Mouse (Mus musculus) lung, embryonic 15.5 days (tissue): ENCODE data around the gene U2af1. TPM values are rescaled to one million over a fixed set of nuclear protein-coding genes. Genes with fewer than 3 reads are reported as not detected.
A peak's percentile ranks its signal among the peaks of the same experiment; 100 is the strongest.

Source experiments
- ATAC-seq: fragments of 200-750 bp; cut with Nextera tagmentation; 2 replicates; pipeline ENCODE4 v1.8.0; 2017; ENCODE audit warnings: moderate number of reproducible peaks, borderline replicate concordance; ENCODE audit not compliant: low FRiP score, low TSS enrichment; ENCODE audit errors: extremely low read depth
- H3K27ac ChIP-seq: fragments of 300-500 bp; sonication (generic); 2 replicates; pipeline ENCODE4 v1.5.1; 2015; ENCODE audit warnings: moderate library complexity, mild to moderate bottlenecking, inconsistent platforms
- H3K27me3 ChIP-seq: fragments of 300-500 bp; sonication (generic); 2 replicates; pipeline ENCODE4 v1.6.1; 2015; ENCODE audit warnings: inconsistent platforms
- H3K36me3 ChIP-seq: fragments of 300-500 bp; sonication (generic); 2 replicates; pipeline ENCODE4 v1.6.1; 2015; ENCODE audit warnings: inconsistent platforms
- H3K4me1 ChIP-seq: fragments of 300-500 bp; sonication (generic); 2 replicates; pipeline ENCODE4 v1.6.1; 2015; ENCODE audit warnings: inconsistent platforms
- H3K4me2 ChIP-seq: fragments of 300-500 bp; sonication (generic); 2 replicates; pipeline ENCODE4 v1.6.1; 2015; ENCODE audit warnings: inconsistent platforms, mild to moderate bottlenecking, moderate library complexity
- H3K4me3 ChIP-seq: fragments of 300-500 bp; sonication (generic); 2 replicates; pipeline ENCODE4 v1.5.1; 2015; ENCODE audit warnings: mild to moderate bottlenecking, inconsistent platforms
- H3K9ac ChIP-seq: fragments of 300-500 bp; sonication (generic); 2 replicates; pipeline ENCODE4 v1.6.1; 2015; ENCODE audit warnings: inconsistent platforms
- H3K9me3 ChIP-seq: fragments of 300-500 bp; sonication (generic); 2 replicates; pipeline ENCODE4 v1.6.1; 2016; ENCODE audit warnings: inconsistent platforms
- WGBS: fragments of 180-500 bp; shearing (Covaris S2); methylation state at CpG from one replicate; pipeline ENCODE4 v1.1.7; 2015; 5-methylcytosine and 5-hydroxymethylcytosine counted together
- polyA plus RNA-seq: library from polyadenylated mRNA; unstranded; fragments of >200 nt; fragmentation: Nextera tagmentation; extraction: Ambion mirVana; gene quantifications from 2 replicates; pipeline ENCODE4 v1.2.1, GENCODE M21; 2015

U2af1 gene
- polyA plus RNA-seq, 1 experiment from 2014 or later = 332 TPM

GRCm38 (mm10) chr17:31686225-31686564 lies 27.5 kb upstream of the U2af1 start:
- H3K9ac ChIP-seq = no peak overlapping the region
- H3K4me3 ChIP-seq = no peak overlapping the region
- H3K4me1 ChIP-seq = peaks cover 12% of the 10 kb centered on the region
- peak; percentile 75 for ATAC-seq
- H3K27ac ChIP-seq = peak overlapping the region; percentile 95
- H3K27me3 ChIP-seq = no peaks in the 10 kb centered on the region
- H3K36me3 ChIP-seq = no peaks in the 10 kb centered on the region
- 8% methylated on average over 3 of the region's 3 CpGs for WGBS
- H3K4me2 ChIP-seq = peak overlapping the region; percentile 34
- H3K9me3 ChIP-seq = no peaks in the 10 kb centered on the region

- peak overlapping the region; percentile 10; the same call in 1 of the 2 replicates for H3K9ac ChIP-seq
- peak overlapping the region; percentile 34 for H3K4me2 ChIP-seq
- no peaks in the 10 kb centered on the region for H3K9me3 ChIP-seq
- ATAC-seq = peak; percentile 60
- 9% methylated on average over 17 of the region's 17 CpGs for WGBS
- no peaks in the 10 kb centered on the region for H3K36me3 ChIP-seq
- H3K4me3 ChIP-seq = no peak overlapping the region
- peaks cover 12% of the 10 kb centered on the region for H3K4me1 ChIP-seq
- H3K27me3 ChIP-seq = no peaks in the 10 kb centered on the region
- peak overlapping the region; percentile 95 for H3K27ac ChIP-seq
Measured at GRCm38 (mm10) chr17:31685514-31686224, 27.0 kb upstream of the U2af1 start.

GRCm38 (mm10) chr17:31680450-31680849 lies 21.8 kb upstream of the U2af1 start:
- Histone ChIP-seq H3K4me3 (no peak overlapping the region), H3K36me3 (no peaks in the 10 kb centered on the region), H3K4me2 (no peak overlapping the region), H3K27me3 (no peaks in the 10 kb centered on the region), H3K4me1 (no peaks in the 10 kb centered on the region), H3K9me3 (no peaks in the 10 kb centered on the region), H3K9ac (no peak overlapping the region), H3K27ac (no peak overlapping the region)
- ATAC-seq = no peak
- WGBS = 72% methylated on average over 2 of the region's 2 CpGs

- Histone ChIP-seq H3K9me3 (no peaks in the 10 kb centered on the region), H3K9ac (no peak within 1 kb of the TSS), H3K4me2 (no peak within 1 kb of the TSS), H3K4me3 (no peak within 1 kb of the TSS), H3K27me3 (no peaks in the 10 kb centered on the region), H3K36me3 (no peaks in the 10 kb centered on the region), H3K4me1 (no peaks in the 10 kb centered on the region), H3K27ac (no peak within 1 kb of the TSS)
- WGBS = 69% methylated on average over 8 of the region's 8 CpGs
- ATAC-seq = no peak
Measured at GRCm38 (mm10) chr17:31677507-31677906, 18.8 kb upstream of the U2af1 start, which contains the start of gene Cryaa. Cryaa (plus strand) TSS chr17:31677807.

GRCm38 (mm10) chr17:31674426-31674825 lies 15.7 kb upstream of the U2af1 start:
- Histone ChIP-seq H3K36me3 (no peaks in the 10 kb centered on the region), H3K4me2 (no peak overlapping the region), H3K9me3 (no peaks in the 10 kb centered on the region), H3K4me3 (no peak overlapping the region), H3K4me1 (no peaks in the 10 kb centered on the region), H3K27ac (no peak overlapping the region), H3K9ac (no peak overlapping the region), H3K27me3 (no peaks in the 10 kb centered on the region)
- ATAC-seq = no peak
- 72% methylated on average over 1 of the region's 1 CpGs for WGBS

DNA sequence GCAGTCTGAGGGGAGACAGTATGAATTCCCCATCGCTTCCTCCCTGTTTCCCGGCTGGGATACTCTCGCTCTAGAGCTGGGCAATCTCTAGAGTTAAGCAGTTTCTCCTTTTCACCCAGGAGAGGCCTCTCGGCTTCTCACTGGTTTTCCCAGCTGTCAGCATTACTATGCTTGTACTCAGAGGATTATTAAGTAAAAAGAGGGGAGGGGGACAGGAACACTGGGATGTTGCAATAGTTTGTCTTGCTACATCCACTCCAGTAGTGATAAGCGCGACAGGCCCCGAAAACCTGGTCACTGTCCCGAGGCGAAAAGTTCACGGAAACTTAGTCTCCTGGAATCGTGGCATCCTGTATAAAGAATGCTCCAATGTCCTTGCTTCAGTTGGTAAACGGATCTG lies 13.6 kb upstream of the U2af1 start:
- 69% methylated on average over 12 of the region's 12 CpGs for WGBS
- Histone ChIP-seq H3K4me2 (no peak overlapping the region), H3K4me1 (no peaks in the 10 kb centered on the region), H3K27ac (no peak overlapping the region), H3K27me3 (no peaks in the 10 kb centered on the region), H3K9me3 (no peaks in the 10 kb centered on the region), H3K36me3 (no peaks in the 10 kb centered on the region), H3K4me3 (no peak overlapping the region), H3K9ac (no peak overlapping the region)
- no peak for ATAC-seq

DNA sequence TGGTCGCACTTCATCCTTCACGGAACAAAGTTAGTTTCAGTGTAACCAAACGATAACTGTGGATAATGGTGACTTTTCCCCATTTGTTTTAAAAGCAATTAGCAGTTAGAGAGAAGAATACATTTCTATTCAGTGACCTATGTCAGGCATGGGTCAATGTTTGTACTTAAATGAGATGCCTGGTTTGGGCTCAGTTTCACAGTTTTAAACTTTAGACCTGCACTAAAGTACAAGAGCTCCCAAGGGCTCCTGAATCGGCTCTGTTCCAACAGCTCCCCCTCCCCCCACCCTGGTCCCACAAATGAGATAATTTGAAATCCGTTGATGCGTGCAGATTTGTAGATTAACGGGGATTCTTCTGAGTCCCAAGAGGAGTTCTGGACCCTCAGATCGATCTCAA lies 13.0 kb upstream of the U2af1 start:
- no peaks in the 10 kb centered on the region for H3K4me1 ChIP-seq
- H3K36me3 ChIP-seq = no peaks in the 10 kb centered on the region
- no peak for ATAC-seq
- H3K4me3 ChIP-seq = no peak overlapping the region
- H3K9ac ChIP-seq = no peak overlapping the region
- 62% methylated on average over 8 of the region's 8 CpGs for WGBS
- no peaks in the 10 kb centered on the region for H3K9me3 ChIP-seq
- H3K4me2 ChIP-seq = no peak overlapping the region
- no peaks in the 10 kb centered on the region for H3K27me3 ChIP-seq
- no peak overlapping the region for H3K27ac ChIP-seq

DNA sequence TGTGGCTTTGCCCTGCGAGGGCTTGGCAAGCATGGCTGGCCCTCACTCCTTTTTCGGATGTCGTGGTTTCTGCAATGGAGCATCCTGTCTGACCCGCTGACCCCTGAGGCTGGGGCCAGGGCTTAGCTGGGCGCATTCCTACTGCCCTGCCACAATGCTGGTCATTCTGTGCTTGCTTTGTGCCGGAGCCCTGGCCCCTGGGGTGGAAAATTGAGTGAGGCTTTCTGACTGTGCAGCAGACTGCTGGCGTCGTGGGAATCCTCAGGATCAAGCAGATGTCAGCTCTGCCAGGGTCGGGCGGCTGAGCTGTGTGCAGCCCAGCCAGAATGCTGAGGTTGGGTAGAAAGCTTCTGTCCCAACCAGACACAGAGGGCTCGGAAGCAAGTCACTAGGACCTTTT lies 11.5 kb upstream of the U2af1 start:
- no peaks in the 10 kb centered on the region for H3K4me1 ChIP-seq
- no peak overlapping the region for H3K4me2 ChIP-seq
- H3K9me3 ChIP-seq = no peaks in the 10 kb centered on the region
- H3K27me3 ChIP-seq = no peaks in the 10 kb centered on the region
- 59% methylated on average over 11 of the region's 11 CpGs for WGBS
- no peak overlapping the region for H3K9ac ChIP-seq
- no peaks in the 10 kb centered on the region for H3K36me3 ChIP-seq
- H3K27ac ChIP-seq = no peak overlapping the region
- ATAC-seq = no peak
- H3K4me3 ChIP-seq = no peak overlapping the region

DNA sequence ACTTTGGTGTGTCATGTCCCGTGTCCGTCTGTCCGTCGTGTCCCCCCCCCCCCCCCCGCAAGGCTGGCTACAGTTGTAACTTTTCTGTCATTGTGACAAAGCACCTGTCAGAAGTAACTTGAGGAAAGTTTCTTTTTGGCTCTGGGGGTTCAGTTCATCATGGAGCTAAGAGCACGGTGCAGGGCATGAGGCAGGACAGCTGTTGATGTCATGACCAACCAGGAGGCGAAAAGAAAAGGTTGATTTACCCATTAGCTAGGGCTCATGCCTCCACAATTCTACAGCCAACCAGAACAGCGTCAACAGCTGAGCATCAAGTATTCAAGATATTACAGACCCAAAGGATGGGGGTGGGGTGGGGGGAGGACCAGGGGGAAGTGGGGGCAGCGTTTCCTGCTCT lies 9.6 kb upstream of the U2af1 start:
- Histone ChIP-seq H3K4me2 (no peak overlapping the region), H3K4me3 (no peak overlapping the region), H3K36me3 (no peaks in the 10 kb centered on the region), H3K27ac (no peak overlapping the region), H3K9ac (no peak overlapping the region), H3K9me3 (no peaks in the 10 kb centered on the region), H3K4me1 (no peaks in the 10 kb centered on the region), H3K27me3 (no peaks in the 10 kb centered on the region)
- WGBS = 47% methylated on average over 8 of the region's 9 CpGs
- no peak for ATAC-seq

GRCm38 (mm10) chr17:31664760-31665159 lies 6.1 kb upstream of the U2af1 start:
- Histone ChIP-seq H3K27me3 (no peaks in the 10 kb centered on the region), H3K4me2 (no peak overlapping the region), H3K36me3 (no peaks in the 10 kb centered on the region), H3K4me1 (no peaks in the 10 kb centered on the region), H3K9ac (no peak overlapping the region), H3K9me3 (no peaks in the 10 kb centered on the region), H3K4me3 (no peak overlapping the region), H3K27ac (no peak overlapping the region)
- peak; percentile 69 for ATAC-seq
- WGBS = 4% methylated on average over 4 of the region's 4 CpGs

GRCm38 (mm10) chr17:31662855-31663254 lies 4.2 kb upstream of the U2af1 start:
- Histone ChIP-seq H3K4me3 (no peak overlapping the region), H3K36me3 (no peaks in the 10 kb centered on the region), H3K27ac (no peak overlapping the region), H3K9ac (no peak overlapping the region), H3K4me2 (no peak overlapping the region), H3K4me1 (0 out of 2 replicates have a peak, but pooled peaks cover 4% of the 10 kb centered on the region), H3K27me3 (no peaks in the 10 kb centered on the region), H3K9me3 (no peaks in the 10 kb centered on the region)
- ATAC-seq = no peak

DNA sequence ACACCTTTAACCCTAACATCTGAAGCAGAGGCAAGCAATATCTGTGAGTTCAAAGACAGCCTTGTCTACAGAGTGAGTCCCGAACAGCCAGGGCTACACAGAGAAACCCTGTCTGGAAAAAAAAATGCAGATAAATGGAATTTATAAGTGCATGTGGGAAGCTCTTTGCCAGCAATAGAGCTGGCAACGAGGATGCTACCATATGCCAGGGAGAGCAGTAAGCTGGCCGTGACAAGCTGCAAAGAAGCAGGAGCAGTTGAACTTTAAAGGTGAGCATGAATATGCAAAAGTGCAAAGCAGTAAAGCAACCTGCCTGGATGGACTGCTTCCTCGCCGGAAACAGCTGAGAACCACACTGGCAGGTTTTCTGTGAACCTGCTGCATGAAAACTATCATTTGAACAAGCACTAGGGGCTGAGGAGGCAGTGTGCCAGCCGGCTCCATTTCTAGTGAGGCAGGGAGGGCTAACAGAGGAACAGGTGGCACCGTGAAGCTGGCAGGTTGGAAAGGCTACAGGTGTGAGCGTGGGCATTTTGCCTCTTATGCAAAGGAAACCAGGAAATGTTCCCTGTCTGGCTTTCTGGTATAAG lies 2.1 kb upstream of the U2af1 start:
- Histone ChIP-seq H3K27me3 (no peaks in the 10 kb centered on the region), H3K4me1 (peaks cover 16% of the 10 kb centered on the region), H3K27ac (no peak overlapping the region), H3K4me3 (no peak overlapping the region), H3K9ac (no peak overlapping the region), H3K4me2 (no peak overlapping the region), H3K36me3 (peaks cover 5% of the 10 kb centered on the region; the same call in 1 of the 2 replicates), H3K9me3 (no peaks in the 10 kb centered on the region)
- no peak for ATAC-seq
- 67% methylated on average over 8 of the region's 8 CpGs for WGBS
